Mouse (Mus musculus) adipose tissue, adult 10 weeks (tissue): ENCODE data around the gene B430218F22Rik. TPM values are rescaled to one million over a fixed set of nuclear protein-coding genes. Genes with fewer than 3 reads are reported as not detected.

Experiments used
- polyA plus RNA-seq: library from polyadenylated mRNA; stranded (reverse); fragments of 350-450 nt; fragmentation: Illumina TruSeq; extraction: RNeasy Lipid Tissue Mini Kit (QIAGEN cat#74804); gene quantifications from one replicate; pipeline ENCODE4 v1.2.3, GENCODE M21; 2014; ENCODE audit warnings: low read depth, low replicate concordance

B430218F22Rik gene
- polyA plus RNA-seq, result not detected

DNA sequence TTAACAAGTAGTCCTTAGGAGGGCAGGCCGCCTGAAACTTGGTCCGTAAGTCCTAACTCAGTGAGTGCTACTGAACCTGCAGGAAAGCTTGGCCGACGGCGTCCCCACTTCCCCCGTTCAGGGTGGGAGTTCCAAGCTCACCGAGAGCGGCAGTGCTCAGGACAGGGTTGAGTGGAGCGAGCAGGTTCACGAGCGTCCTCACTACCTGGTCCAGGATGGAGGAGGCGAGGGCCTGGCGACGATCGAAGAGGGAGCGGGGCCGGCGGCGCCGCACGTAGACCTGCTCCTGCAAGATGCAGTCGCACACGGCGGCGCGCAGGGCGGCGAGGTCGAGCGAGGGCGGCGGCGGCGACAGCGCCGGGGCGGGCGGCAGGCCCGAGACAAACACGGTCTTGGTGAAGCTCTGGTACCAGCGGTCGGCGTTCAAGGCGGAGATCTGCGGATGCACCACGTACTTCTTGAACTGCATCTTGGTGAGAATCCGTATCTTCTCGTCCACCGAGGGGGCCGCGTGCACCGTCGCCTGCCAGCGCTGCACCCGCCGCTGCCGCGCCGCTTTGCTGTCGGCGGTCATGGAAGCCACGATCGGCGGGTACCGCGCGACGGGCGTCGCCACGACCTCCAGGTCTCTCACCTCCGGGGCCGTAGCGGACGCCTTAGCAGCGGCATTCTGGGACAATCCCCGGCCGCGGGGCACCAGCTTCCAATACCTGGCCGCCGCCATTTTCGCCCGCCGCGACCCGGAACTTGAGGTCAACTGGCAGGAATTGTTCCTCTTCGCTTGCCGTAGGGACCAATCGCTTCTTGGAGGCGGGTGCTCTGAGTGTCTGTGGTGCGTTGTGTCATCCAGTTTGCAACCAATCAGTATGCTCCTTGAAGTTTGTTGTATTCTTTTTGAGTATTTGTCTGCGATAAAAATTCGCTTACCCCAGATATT is at the start of gene B430218F22Rik, which contains the start of gene Mrps30:
TSS of gene B430218F22Rik (plus strand) at position 120 of the 937 bp plus-strand sequence.
TSS of gene Mrps30 (minus strand) at position 742 of the 937 bp plus-strand sequence.

Other genes with a start within 250 kb of the B430218F22Rik start
- 11.4 TPM for gene Mrps30, start 622 bp downstream of the B430218F22Rik start, polyA plus RNA-seq